Mouse (Mus musculus) T-cell, adult 66 days (primary cell): ENCODE data around the gene Abhd10. TPM values are rescaled to one million over a fixed set of nuclear protein-coding genes. Genes with fewer than 3 reads are reported as not detected.

Experiments used
- total RNA-seq, 2 experiments: library from RNA; stranded (reverse); gene quantifications; 3 replicates in 1 of 2; 4 replicates in 1 of 2; pipeline ENCODE4 v1.2.4; 2023

Abhd10 gene
- 10 to 100 TPM; 36.4 to 40.7 TPM for total RNA-seq

GRCm38 (mm10) chr16:45742615-45743476 is at the start of gene Abhd10:
Gene Abhd10, minus strand, starts transcription at chr16:45742955.

GRCm38 (mm10) chr16:45724061-45724741 is 18.6 kb downstream of the Abhd10 start, which contains the start of gene Tagln3:
Gene Tagln3, minus strand, starts transcription at chr16:45724608.

GRCm38 (mm10) chr16:45693558-45693957 is 49.2 kb downstream of the Abhd10 start, which contains the start of gene Tmprss7:
Gene Tmprss7, minus strand, starts transcription at chr16:45693658.

Other genes starting within 250 kb of the Abhd10 start
- gene Gm609, start 250.0 kb downstream of the Abhd10 start, total RNA-seq: not detected
- not detected for gene Gm17783, start 210.9 kb downstream of the Abhd10 start, total RNA-seq
- not detected for gene Slc9c1, start 207.6 kb downstream of the Abhd10 start, total RNA-seq
- gene Gcsam, start 132.6 kb downstream of the Abhd10 start, total RNA-seq: under 1 TPM in 1 of 2 experiments, not detected in 1; 0.20 TPM
- gene BC016579, start 88.9 kb downstream of the Abhd10 start, total RNA-seq: not detected
- gene Tmprss7, start 49.3 kb downstream of the Abhd10 start, total RNA-seq: not detected
- not detected for gene Tagln3, start 18.3 kb downstream of the Abhd10 start, total RNA-seq
- 1 to 10 TPM in 1 of 2 experiments, not detected in 1; 1.7 TPM for gene Phldb2, start 210.6 kb upstream of the Abhd10 start, total RNA-seq